Mouse (Mus musculus) left cerebral cortex, adult 6 months (tissue): ENCODE results near the gene Prm2. TPM values are rescaled to one million over a fixed set of nuclear protein-coding genes. Genes with fewer than 3 reads are reported as not detected.

ENCODE experiments used
- long read RNA-seq, 2 experiments: library from polyadenylated mRNA; unstranded; transcript quantifications; one replicate each; pipeline ENCODE4 v2.0.0; 2019 to 2020
- polyA plus RNA-seq: library from polyadenylated mRNA; unstranded; fragments of <200 nt; fragmentation: Nextera tagmentation; gene quantifications from 2 replicates; pipeline ENCODE4 v1.2.3, GENCODE M21; 2021

Gene Prm2
- not detected in 2 replicates for polyA plus RNA-seq
- long read RNA-seq, experiment 1: 0 reads
- long read RNA-seq, experiment 2: 0 reads

DNA sequence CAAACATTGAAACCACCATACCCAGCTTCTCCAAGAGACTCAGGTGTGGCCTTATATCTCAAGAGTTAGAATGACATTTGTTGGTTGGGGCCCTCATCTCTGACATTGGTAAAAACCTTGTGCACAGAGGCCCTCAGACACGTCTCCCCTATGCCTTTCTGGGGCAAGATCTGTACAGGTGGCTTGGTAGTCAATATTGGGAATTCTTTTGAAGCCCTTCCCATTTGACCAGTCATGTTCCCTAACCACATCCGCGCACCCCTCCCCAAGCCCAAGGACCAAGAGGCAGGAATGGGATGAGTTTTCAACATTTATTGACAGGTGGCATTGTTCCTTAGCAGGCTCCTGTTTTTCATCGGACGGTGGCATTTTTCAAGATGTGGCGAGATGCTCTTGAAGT is at the start of gene Prm2:
TSS of gene Prm2 (minus strand) at position 101 of the 400 bp plus-strand sequence.

DNA sequence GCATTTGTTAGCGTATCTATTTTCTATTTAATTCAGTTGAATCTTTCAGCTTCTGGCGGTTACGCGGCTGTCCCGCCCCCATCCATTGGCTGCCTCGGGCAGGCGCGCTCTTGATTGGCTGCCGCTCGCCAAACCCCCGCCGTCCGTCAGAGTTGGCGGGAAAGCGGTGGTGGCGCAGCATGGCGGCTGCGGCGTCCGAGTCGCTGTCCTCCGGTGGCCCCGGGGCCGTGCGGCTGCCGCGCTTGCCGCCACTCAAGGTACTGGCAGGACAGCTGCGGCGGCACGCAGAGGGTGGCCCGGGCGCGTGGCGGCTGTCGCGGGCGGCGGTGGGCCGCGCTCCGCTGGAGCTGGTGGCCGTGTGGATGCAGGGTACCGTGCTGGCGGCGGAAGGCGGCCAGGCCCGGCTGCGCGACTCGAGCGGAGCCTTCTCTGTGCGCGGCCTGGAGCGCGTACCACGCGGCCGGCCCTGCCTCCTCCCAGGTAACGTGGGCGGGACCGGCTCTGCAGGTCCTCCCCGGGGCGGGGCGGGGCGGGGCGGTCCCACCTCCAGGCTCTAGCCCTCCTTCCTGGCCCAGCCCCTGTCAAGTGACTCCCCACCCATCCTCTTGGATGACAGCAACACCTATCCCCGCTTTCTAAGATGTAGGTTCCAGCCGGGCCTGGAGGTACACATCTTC is 39.1 kb upstream of the Prm2 start, which contains the start of gene Rmi2:
TSS of gene Rmi2 (plus strand) at position 149 of the 677 bp plus-strand sequence.

DNA sequence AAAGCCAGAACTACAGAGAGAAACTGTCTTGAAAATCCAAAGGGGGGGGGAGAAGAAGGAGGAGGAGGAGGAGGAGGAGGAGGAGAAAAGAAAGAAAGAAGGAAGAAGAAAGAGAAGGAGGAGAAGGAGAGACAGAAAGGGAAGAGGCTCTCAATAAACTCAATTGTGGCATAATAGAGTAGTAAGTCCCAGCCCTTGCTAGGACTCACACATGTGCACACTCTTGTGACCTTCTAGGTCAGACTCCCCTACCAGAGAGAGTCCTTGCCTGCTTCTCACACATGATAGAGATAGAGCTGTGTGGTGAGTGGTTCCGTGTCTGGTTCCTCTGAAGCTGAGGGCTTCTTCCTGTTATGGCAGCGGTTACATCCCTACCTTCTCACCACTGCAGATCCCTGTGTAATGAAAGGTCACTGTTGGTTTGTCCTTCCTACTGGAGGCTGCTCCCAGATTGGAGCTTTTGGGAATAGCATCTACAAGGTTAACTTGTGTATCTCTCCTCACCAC is 17.0 kb upstream of the Prm2 start, which contains the start of gene Gm11172:
TSS of gene Gm11172 (plus strand) at position 51 of the 507 bp plus-strand sequence.

DNA sequence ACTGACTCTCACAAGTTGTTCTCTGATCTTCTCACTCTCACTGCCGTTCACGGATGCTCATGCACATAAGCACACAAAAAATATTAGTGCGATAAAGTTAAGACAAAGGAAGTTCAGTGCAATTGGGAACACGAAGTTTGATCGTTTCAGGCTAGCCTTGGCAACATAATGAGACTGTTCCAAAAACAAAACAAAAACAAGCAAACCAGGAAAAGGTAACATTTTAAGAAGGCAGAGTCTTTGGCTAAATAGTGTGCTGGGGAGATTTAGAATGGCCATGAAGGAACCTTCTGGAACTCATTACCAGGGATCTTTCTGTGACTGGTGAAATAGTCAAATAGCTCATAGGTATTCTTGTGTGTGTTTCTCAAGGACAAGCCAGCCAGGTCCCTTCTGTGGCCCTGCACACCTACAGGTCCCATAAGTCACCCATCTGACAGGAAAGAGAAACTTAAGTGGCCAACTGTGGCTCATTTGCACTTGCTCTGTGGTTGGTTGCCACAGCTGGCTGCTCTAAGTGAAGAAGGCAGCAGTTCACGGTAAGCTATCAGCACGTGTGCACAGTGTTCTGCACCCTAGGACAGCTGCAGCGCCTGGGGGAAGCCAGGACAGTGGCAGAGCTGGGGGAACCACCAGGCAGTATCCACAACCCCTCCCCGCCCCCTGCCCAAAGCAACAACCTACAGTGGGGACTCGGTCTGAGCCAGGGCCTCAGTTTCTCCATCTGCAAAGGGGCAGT is 10.0 kb upstream of the Prm2 start, which contains the start of gene Prm1:
TSS of gene Prm1 (minus strand) at position 51 of the 739 bp plus-strand sequence.

GRCm38 (mm10) chr16:10790702-10791101 is 5.2 kb downstream of the Prm2 start, which contains the start of gene Prm3:
TSS of gene Prm3 (minus strand) at chr16:10790914.

DNA sequence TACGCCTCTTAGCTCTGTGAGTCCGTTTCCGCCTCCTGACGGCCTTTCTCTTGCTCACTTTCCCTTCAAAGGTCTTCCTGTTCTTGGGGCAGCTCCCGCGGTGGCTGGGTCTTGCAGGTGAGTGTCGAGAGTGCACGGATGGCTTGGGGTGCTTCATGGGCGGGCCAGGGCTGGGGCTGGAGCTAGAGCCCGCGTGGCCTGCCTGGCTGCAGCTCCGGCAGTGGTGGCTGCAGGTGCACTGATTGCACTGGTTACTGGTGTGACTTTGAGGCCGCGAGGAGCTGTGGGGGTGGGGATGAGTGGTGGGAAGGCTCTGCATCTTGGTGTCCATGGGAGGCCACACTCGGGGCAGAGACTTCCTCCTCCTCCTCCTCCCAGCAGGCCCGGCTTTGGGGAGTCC is 7.7 kb downstream of the Prm2 start, which contains the start of gene Tnp2:
TSS of gene Tnp2 (minus strand) at position 390 of the 400 bp plus-strand sequence.

DNA sequence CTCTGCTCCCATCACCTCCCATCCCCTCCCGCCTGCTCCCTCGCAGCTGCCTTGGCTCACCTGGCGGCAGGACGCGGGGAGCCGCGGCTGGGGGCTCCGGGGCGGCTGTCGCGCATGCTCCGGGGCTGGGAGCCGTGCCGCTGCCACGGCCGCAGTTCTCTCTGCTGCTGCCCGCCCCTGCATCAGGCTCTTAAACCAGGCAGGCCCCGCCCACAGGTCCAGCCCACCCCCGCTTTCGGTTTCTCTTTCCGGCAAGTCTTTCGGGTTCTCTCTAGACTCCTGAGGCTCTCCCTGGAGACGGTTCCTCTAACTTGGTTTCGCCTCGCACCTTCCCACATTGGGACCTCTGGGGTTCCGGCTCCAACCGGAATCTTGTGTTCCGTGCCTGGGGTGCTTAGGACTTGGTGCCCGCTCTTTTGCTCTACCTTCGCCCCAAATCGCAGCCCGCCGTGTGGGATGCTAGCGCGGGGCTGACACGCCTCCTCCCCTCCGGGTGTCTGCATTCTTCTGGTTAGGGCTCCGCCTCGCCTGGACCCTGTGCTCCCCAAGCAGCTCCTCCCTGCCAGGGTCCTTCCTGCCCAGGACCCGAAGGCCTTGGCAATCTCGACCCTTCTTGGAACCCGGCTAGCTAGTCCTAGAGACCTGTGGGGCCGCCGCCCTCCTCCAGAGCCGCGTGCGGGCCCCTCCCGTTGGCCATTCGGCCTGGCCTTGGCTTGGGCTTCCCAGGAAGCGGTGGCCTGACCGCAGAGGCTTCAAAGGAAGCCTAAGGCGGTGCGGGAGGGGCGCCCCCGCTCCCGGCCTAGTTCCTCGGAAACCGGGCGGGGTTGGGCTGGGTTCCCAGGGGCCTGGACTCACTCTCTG is 10.3 kb downstream of the Prm2 start, which contains the start of gene Socs1:
TSS of gene Socs1 (minus strand) at position 166 of the 861 bp plus-strand sequence.

Other genes with a start within 250 kb of the Prm2 start
- 0.50 and 0.94 TPM in 2 replicates for gene Socs1, start 10.6 kb downstream of the Prm2 start, polyA plus RNA-seq
- not detected in 2 replicates for gene Tnp2, start 7.5 kb downstream of the Prm2 start, polyA plus RNA-seq
- gene Prm3, start 5.2 kb downstream of the Prm2 start, polyA plus RNA-seq: not detected in 2 replicates
- not detected in 2 replicates for gene Prm1, start 9.7 kb upstream of the Prm2 start, polyA plus RNA-seq
- gene Gm11172, start 16.8 kb upstream of the Prm2 start, polyA plus RNA-seq: not detected in 2 replicates
- 0.03 and 0.05 TPM in 2 replicates for gene Rmi2, start 38.9 kb upstream of the Prm2 start, polyA plus RNA-seq